Mouse (Mus musculus) liver, embryonic 14.5 days (tissue): Measurements from ENCODE around the gene Slc6a2.

Source experiments
- CTCF ChIP-seq: IDR thresholded peaks from 2 replicates; pipeline ENCODE4 v1.5.1; 2016; ENCODE audit warnings: antibody characterized with exemption, low read depth, control low read depth
- EP300 ChIP-seq: IDR thresholded peaks from 2 replicates; pipeline ENCODE4 v1.6.1; 2016; ENCODE audit warnings: antibody characterized with exemption, low read depth

GRCm38 (mm10) chr8:93010286-93010685, 50.4 kb downstream of the Slc6a2 start:
- TF ChIP-seq CTCF (peak; percentile 47; the same call in 1 of the 2 replicates), EP300 (no peak)
